Mouse (Mus musculus) left cerebral cortex, postnatal 25 days (tissue): Measurements from ENCODE around the gene 9530077C05Rik. TPM values are rescaled to one million over a fixed set of nuclear protein-coding genes. Genes with fewer than 3 reads are reported as not detected.

Experiments used
- total RNA-seq, 2 experiments: library from RNA; stranded (reverse); gene quantifications; 2 replicates each; pipeline ENCODE4 v1.2.3; 2021

The 9530077C05Rik gene
- total RNA-seq, 2 experiments from 2014 or later = 7.4 to 8.4 TPM

Other genes with a start within 250 kb of the 9530077C05Rik start
- not detected for gene Zfp872, start 223.4 kb upstream of the 9530077C05Rik start, total RNA-seq
- gene Zfp809, start 185.8 kb upstream of the 9530077C05Rik start, total RNA-seq = 10 to 100 TPM; 18.4 to 22.4 TPM
- gene Zfp599, start 151.6 kb upstream of the 9530077C05Rik start, total RNA-seq = 1 to 10 TPM; 3.4 to 4.2 TPM
- 10 to 100 TPM; 17.2 to 17.7 TPM for gene Zfp810, start 103.9 kb upstream of the 9530077C05Rik start, total RNA-seq
- 1 to 10 TPM; 6.4 to 7.3 TPM for gene Anln, start 22.3 kb upstream of the 9530077C05Rik start, total RNA-seq
- gene Gm17545, start 42.8 kb downstream of the 9530077C05Rik start, total RNA-seq = not detected
- gene Rp9, start 58.2 kb downstream of the 9530077C05Rik start, total RNA-seq = 10 to 100 TPM; 40.0 to 40.1 TPM
- 10 to 100 TPM; 27.8 to 28.6 TPM for gene Bbs9, start 64.2 kb downstream of the 9530077C05Rik start, total RNA-seq